2 mouse cellular contexts compared by ENCODE assay signal in the genomic region with DNA sequence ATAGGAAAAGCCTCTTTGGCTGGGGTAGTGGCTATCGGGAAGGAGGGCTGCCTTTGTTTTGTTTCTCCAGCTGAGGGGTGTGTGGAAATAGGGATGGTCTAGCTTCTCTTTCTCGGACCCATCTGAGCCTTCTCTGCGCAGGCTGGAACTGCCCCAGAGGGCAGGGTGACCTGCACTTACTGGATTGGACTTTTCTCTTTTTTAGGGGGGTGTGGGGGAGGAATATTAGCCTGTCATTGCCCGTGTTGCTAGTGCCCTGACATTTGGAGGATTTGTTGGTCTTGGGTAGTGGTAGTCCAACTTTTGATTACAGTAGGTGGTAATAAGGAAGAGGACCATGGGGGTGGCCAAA.
TF ChIP-seq lines count a peak whose summit lies in the region.

No protein-coding gene starts in this region.

TF ChIP-seq in CH12.LX, 34 proteins besides CTCF, POLR2A, EP300 and RAD21:
- TF ChIP-seq GABPA (IDR thresholded peaks at IDR 0.05; ENCODE audit: insufficient replicate concordance, low read depth, low read length), result no peak
- 0 out of 2 replicates have a peak, but pooled peaks have one; percentile 45 for TF ChIP-seq MAZ (IDR thresholded peaks at IDR 0.05; ENCODE audit: low read depth, low read length)
- TF ChIP-seq MYC (IDR thresholded peaks at IDR 0.05; ENCODE audit: low read depth, low read length), result no peak
- TF ChIP-seq MAX (IDR thresholded peaks at IDR 0.05; ENCODE audit: low read length), result no peak
- 0 out of 2 replicates have a peak, but pooled peaks have one; percentile 32 for TF ChIP-seq CHD1 (IDR thresholded peaks at IDR 0.05; ENCODE audit: low read depth, low read length)
- no peak for TF ChIP-seq NELFE (IDR thresholded peaks at IDR 0.05; ENCODE audit: low read depth, low read length)
- no peak for TF ChIP-seq HCFC1 (IDR thresholded peaks at IDR 0.05; ENCODE audit: low read depth, low read length)
- TF ChIP-seq SIN3A (IDR thresholded peaks at IDR 0.05; ENCODE audit: low read length), result no peak; the same call in 1 of the 2 replicates
- no peak for TF ChIP-seq ZKSCAN1 (IDR thresholded peaks at IDR 0.05; ENCODE audit: borderline replicate concordance, low read depth, low read length)
- 0 out of 2 replicates have a peak, but pooled peaks have one; percentile 10 for TF ChIP-seq NRF1 (IDR thresholded peaks at IDR 0.05; ENCODE audit: low read depth, low read length)
- no peak for TF ChIP-seq CHD2 (IDR thresholded peaks at IDR 0.05; ENCODE audit: low read length)
- no peak for TF ChIP-seq ZC3H11A (IDR thresholded peaks at IDR 0.05; ENCODE audit: low read depth, low read length)
- TF ChIP-seq IRF4 (IDR thresholded peaks at IDR 0.05; ENCODE audit: low read depth, low read length), result no peak

TF ChIP-seq in MEL, 35 proteins besides CTCF, POLR2A, EP300 and RAD21:
- TF ChIP-seq NRF1 (IDR thresholded peaks at IDR 0.05; ENCODE audit: insufficient read depth, low read depth, low read length, poor library complexity, severe bottlenecking) (0 out of 2 replicates have a peak, but pooled peaks have one; percentile 23), TAL1 (IDR thresholded peaks at IDR 0.05; ENCODE audit: low read length) (no peak), MXI1 (IDR thresholded peaks at IDR 0.05; ENCODE audit: low read depth, low read length) (0 out of 2 replicates have a peak, but pooled peaks have one; percentile 19), ETS1 (IDR thresholded peaks at IDR 0.05; ENCODE audit: low read depth, low read length) (no peak)
